Mouse (Mus musculus) yolk sac, embryonic 10.5 days (tissue): Measurements from ENCODE around the gene Prdx4.
A peak's percentile ranks its signal among the peaks of the same experiment; 100 is the strongest.
"Not testable (repeated sequence)": the region's sequence is repeated elsewhere in the genome, so short reads cannot be mapped to it uniquely, and the experiment has no call there.

Experiments
- DNase-seq: peaks from one replicate; pipeline ENCODE4 v3.0.0-alpha.2; 2017; ENCODE audit warnings: low spot score

The Prdx4 gene

GRCm38 (mm10) chrX:155340654-155341053 lies at the start of gene Prdx4:
Gene Prdx4, minus strand, starts transcription at chrX:155340754.
- DNase-seq = no peak

GRCm38 (mm10) chrX:155376538-155376937 lies 36.0 kb upstream of the Prdx4 start:
- no peak for DNase-seq

GRCm38 (mm10) chrX:155375458-155375857 lies 34.9 kb upstream of the Prdx4 start:
- DNase-seq = no peak

GRCm38 (mm10) chrX:155370110-155370509 lies 29.6 kb upstream of the Prdx4 start:
- not testable (repeated sequence) for DNase-seq

- no peak for DNase-seq
Measured at GRCm38 (mm10) chrX:155365095-155365494, 24.5 kb upstream of the Prdx4 start.

- no peak for DNase-seq
Measured at GRCm38 (mm10) chrX:155346249-155346648, 5.7 kb upstream of the Prdx4 start.

- peak; percentile 74 for DNase-seq
Measured at GRCm38 (mm10) chrX:155337905-155338721, 2.4 kb downstream of the Prdx4 start.

GRCm38 (mm10) chrX:155337567-155337904 lies 3.0 kb downstream of the Prdx4 start:
- DNase-seq = no peak

- DNase-seq = no peak
Measured at GRCm38 (mm10) chrX:155318005-155318404, 22.5 kb downstream of the Prdx4 start.

GRCm38 (mm10) chrX:155306390-155306789 lies 34.2 kb downstream of the Prdx4 start:
- no peak for DNase-seq

- DNase-seq = no peak
Measured at GRCm38 (mm10) chrX:155280427-155281044, 60.0 kb downstream of the Prdx4 start.

- DNase-seq = no peak
Measured at GRCm38 (mm10) chrX:155278483-155278882, 62.1 kb downstream of the Prdx4 start.
